Mouse (Mus musculus): ENCODE data around the gene Dlec1.

Gene Dlec1

GRCm38 (mm10) chr9:119088148-119088801 lies 14.0 kb upstream of the Dlec1 start:
- in situ Hi-C loops (cut with MboI; ENCODE audit: low sequenced_read_pairs) = no loop called here

GRCm38 (mm10) chr9:119089437-119089836 lies 12.8 kb upstream of the Dlec1 start:
- in situ Hi-C loops (cut with MboI; ENCODE audit: low sequenced_read_pairs) = no loop called here

- in situ Hi-C loops (cut with MboI; ENCODE audit: low sequenced_read_pairs) = no loop called here
Observed at GRCm38 (mm10) chr9:119090462-119090861, 11.8 kb upstream of the Dlec1 start.

GRCm38 (mm10) chr9:119091581-119092310 lies 10.5 kb upstream of the Dlec1 start:
- in situ Hi-C loops (cut with MboI; ENCODE audit: low sequenced_read_pairs) = no loop called here

GRCm38 (mm10) chr9:119092473-119093418 lies 9.5 kb upstream of the Dlec1 start:
- in situ Hi-C loops (cut with MboI; ENCODE audit: low sequenced_read_pairs) = no loop called here

- in situ Hi-C loops (cut with MboI; ENCODE audit: low sequenced_read_pairs) = no loop called here
Observed at GRCm38 (mm10) chr9:119093419-119094295, 8.6 kb upstream of the Dlec1 start, which contains the start of gene Plcd1. Gene Plcd1 (minus strand): TSS chr9:119093502.

GRCm38 (mm10) chr9:119094462-119095109 lies 7.7 kb upstream of the Dlec1 start:
- in situ Hi-C loops (cut with MboI; ENCODE audit: low sequenced_read_pairs) = no loop called here

- in situ Hi-C loops (cut with MboI; ENCODE audit: low sequenced_read_pairs) = no loop called here
Observed at GRCm38 (mm10) chr9:119100177-119100898, 1.9 kb upstream of the Dlec1 start.

GRCm38 (mm10) chr9:119102783-119103113 lies 470 bp downstream of the Dlec1 start:
- in situ Hi-C loops (cut with MboI; ENCODE audit: low sequenced_read_pairs) = no loop called here

GRCm38 (mm10) chr9:119107566-119107965 lies 5.3 kb downstream of the Dlec1 start:
- in situ Hi-C loops (cut with MboI; ENCODE audit: low sequenced_read_pairs) = no loop called here

GRCm38 (mm10) chr9:119109685-119110353 lies 7.5 kb downstream of the Dlec1 start:
- in situ Hi-C loops (cut with MboI; ENCODE audit: low sequenced_read_pairs) = no loop called here

- in situ Hi-C loops (cut with MboI; ENCODE audit: low sequenced_read_pairs) = no loop called here
Observed at GRCm38 (mm10) chr9:119110640-119111039, 8.4 kb downstream of the Dlec1 start.

- in situ Hi-C loops (cut with MboI; ENCODE audit: low sequenced_read_pairs) = no loop called here
Observed at GRCm38 (mm10) chr9:119114911-119115310, 12.6 kb downstream of the Dlec1 start.

- in situ Hi-C loops (cut with MboI; ENCODE audit: low sequenced_read_pairs) = no loop called here
Observed at GRCm38 (mm10) chr9:119119409-119120167, 17.3 kb downstream of the Dlec1 start.

GRCm38 (mm10) chr9:119120168-119120560 lies 17.9 kb downstream of the Dlec1 start:
- in situ Hi-C loops (cut with MboI; ENCODE audit: low sequenced_read_pairs) = no loop called here

- in situ Hi-C loops (cut with MboI; ENCODE audit: low sequenced_read_pairs) = no loop called here
Observed at GRCm38 (mm10) chr9:119122596-119123369, 20.5 kb downstream of the Dlec1 start.

GRCm38 (mm10) chr9:119128436-119129181 lies 26.3 kb downstream of the Dlec1 start:
- in situ Hi-C loops (cut with MboI; ENCODE audit: low sequenced_read_pairs) = no loop called here
